Mouse (Mus musculus): ENCODE measurements at regions not wholly inside any gene's neighbourhood (a gene's known extent, or its start where the extent isn't known, plus 50 kb on each side); places are given as distances from the start of the nearest gene placed in this dataset.

GRCm38 (mm10) chr11:31615107-31615811 is 56.4 kb downstream of the Bod1 start:
- ATAC-seq (ENCODE audit: low FRiP score, low read depth), result no peak
- Histone ChIP-seq H3K9me3 (ENCODE audit: control insufficient read depth, low read length) (no peaks in the 10 kb centered on the region), H3K9ac (ENCODE audit: low read depth, low read length, severe bottlenecking) (no peak overlapping the region), H3K27me3 (ENCODE audit: control insufficient read depth, insufficient read depth, low read length) (no peaks in the 10 kb centered on the region), H3K36me3 (ENCODE audit: control insufficient read depth, insufficient read depth, low read length) (no peaks in the 10 kb centered on the region), H3K4me1 (ENCODE audit: control insufficient read depth, insufficient read depth, low read length) (no peaks in the 10 kb centered on the region), H3K27ac (replicated peaks; ENCODE audit: low read depth, low read length) (no peak overlapping the region), H3K4me2 (replicated peaks; ENCODE audit: low read depth, low read length, severe bottlenecking) (no peak overlapping the region), H3K4me3 (replicated peaks; ENCODE audit: low read length) (no peak overlapping the region)
- WGBS, result 53% methylated on average over 10 of the region's 10 CpGs
- DNase-seq (ENCODE audit: low spot score), result peak; percentile 74
- TF ChIP-seq POLR2A (IDR thresholded peaks at IDR 0.05; ENCODE audit: borderline replicate concordance, extremely low read depth, insufficient read depth, insufficient read length), result no peak

DNA sequence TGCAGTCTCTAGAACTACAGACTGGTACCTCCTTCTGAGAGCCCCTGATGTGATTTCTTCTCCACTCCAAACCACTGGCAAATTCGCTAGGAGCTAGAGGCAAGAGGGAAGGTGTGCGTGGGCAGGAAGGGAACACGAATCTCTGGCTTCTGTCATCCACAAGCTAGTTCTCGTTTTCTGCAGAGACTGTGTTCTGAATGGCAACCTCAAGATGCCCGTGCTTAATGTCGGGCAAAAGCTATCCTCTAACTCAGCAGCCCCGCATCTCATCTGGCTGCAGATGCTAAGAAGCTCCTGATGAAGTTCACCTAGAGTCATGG is 57.3 kb downstream of the Bod1 start:
- H3K4me1 ChIP-seq (ENCODE audit: control insufficient read depth, insufficient read depth, low read length), result no peaks in the 10 kb centered on the region
- no peaks in the 10 kb centered on the region for H3K9me3 ChIP-seq (ENCODE audit: control insufficient read depth, low read length)
- no peak overlapping the region for H3K4me3 ChIP-seq (replicated peaks; ENCODE audit: low read length)
- WGBS, result 70% methylated on average over 7 of the region's 7 CpGs
- ATAC-seq (ENCODE audit: low FRiP score, low read depth) (no peak), DNase-seq (ENCODE audit: low spot score) (no peak)
- H3K4me2 ChIP-seq (replicated peaks; ENCODE audit: low read depth, low read length, severe bottlenecking), result no peak overlapping the region
- H3K27me3 ChIP-seq (ENCODE audit: control insufficient read depth, insufficient read depth, low read length), result no peaks in the 10 kb centered on the region
- no peaks in the 10 kb centered on the region for H3K36me3 ChIP-seq (ENCODE audit: control insufficient read depth, insufficient read depth, low read length)
- no peak overlapping the region for H3K27ac ChIP-seq (replicated peaks; ENCODE audit: low read depth, low read length)
- H3K9ac ChIP-seq (ENCODE audit: low read depth, low read length, severe bottlenecking), result no peak overlapping the region
- TF ChIP-seq POLR2A (IDR thresholded peaks at IDR 0.05; ENCODE audit: borderline replicate concordance, extremely low read depth, insufficient read depth, insufficient read length), result no peak

DNA sequence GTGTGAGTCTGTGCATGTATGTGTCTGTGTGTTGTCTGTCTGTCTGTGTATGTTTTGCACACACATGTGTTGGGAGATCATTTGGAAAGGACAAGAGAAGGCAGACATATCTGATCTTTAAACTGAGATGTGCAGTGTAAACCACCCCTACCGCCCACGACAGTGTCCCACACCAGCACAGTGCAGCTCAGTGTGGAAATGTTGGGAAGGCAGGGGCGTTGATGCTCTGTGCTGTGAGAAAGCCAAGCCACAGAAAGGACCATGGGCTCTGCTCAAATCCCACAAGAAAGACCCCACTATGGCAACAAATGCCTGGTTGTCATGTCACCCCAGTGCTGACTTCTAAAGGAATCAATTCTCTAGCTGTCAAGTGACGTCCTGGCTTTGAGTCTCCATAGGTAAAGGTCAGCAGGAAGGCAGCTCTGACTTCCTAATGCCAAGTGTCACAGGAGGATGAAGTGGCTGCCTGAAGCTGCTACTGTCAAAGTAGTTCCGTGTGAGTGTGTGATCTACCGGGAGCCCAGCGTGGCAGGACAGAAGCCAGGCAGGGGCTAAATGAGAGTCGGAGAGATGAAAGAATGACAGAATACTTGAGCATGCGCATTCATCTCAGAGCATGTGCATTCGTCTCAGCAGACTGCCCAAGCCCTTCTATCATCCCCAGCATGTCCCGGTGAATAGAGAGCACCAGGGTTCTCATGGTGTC is 57.8 kb downstream of the Bod1 start:
- Histone ChIP-seq H3K9me3 (ENCODE audit: control insufficient read depth, low read length) (no peaks in the 10 kb centered on the region), H3K27ac (replicated peaks; ENCODE audit: low read depth, low read length) (no peak overlapping the region), H3K4me3 (replicated peaks; ENCODE audit: low read length) (no peak overlapping the region), H3K36me3 (ENCODE audit: control insufficient read depth, insufficient read depth, low read length) (no peaks in the 10 kb centered on the region), H3K9ac (ENCODE audit: low read depth, low read length, severe bottlenecking) (no peak overlapping the region), H3K4me1 (ENCODE audit: control insufficient read depth, insufficient read depth, low read length) (no peaks in the 10 kb centered on the region), H3K4me2 (replicated peaks; ENCODE audit: low read depth, low read length, severe bottlenecking) (no peak overlapping the region), H3K27me3 (ENCODE audit: control insufficient read depth, insufficient read depth, low read length) (no peaks in the 10 kb centered on the region)
- no peak for DNase-seq (ENCODE audit: low spot score)
- TF ChIP-seq POLR2A (IDR thresholded peaks at IDR 0.05; ENCODE audit: borderline replicate concordance, extremely low read depth, insufficient read depth, insufficient read length), result no peak
- no peak for ATAC-seq (ENCODE audit: low FRiP score, low read depth)
- 69% methylated on average over 11 of the region's 11 CpGs for WGBS

- no peaks in the 10 kb centered on the region for H3K9me3 ChIP-seq (ENCODE audit: control insufficient read depth, low read length)
- H3K4me2 ChIP-seq (replicated peaks; ENCODE audit: low read depth, low read length, severe bottlenecking), result no peak overlapping the region
- no peaks in the 10 kb centered on the region for H3K36me3 ChIP-seq (ENCODE audit: control insufficient read depth, insufficient read depth, low read length)
- H3K27ac ChIP-seq (replicated peaks; ENCODE audit: low read depth, low read length), result no peak overlapping the region
- TF ChIP-seq POLR2A (IDR thresholded peaks at IDR 0.05; ENCODE audit: borderline replicate concordance, extremely low read depth, insufficient read depth, insufficient read length), result no peak
- 50% methylated on average over 4 of the region's 4 CpGs for WGBS
- H3K27me3 ChIP-seq (ENCODE audit: control insufficient read depth, insufficient read depth, low read length), result no peaks in the 10 kb centered on the region
- ATAC-seq (ENCODE audit: low FRiP score, low read depth) (no peak), DNase-seq (ENCODE audit: low spot score) (no peak)
- no peak overlapping the region for H3K9ac ChIP-seq (ENCODE audit: low read depth, low read length, severe bottlenecking)
- no peak overlapping the region for H3K4me3 ChIP-seq (replicated peaks; ENCODE audit: low read length)
- H3K4me1 ChIP-seq (ENCODE audit: control insufficient read depth, insufficient read depth, low read length), result no peaks in the 10 kb centered on the region; the same call in 1 of the 2 replicates
Measured at GRCm38 (mm10) chr11:31608458-31608857, 63.2 kb downstream of the Bod1 start.

DNA sequence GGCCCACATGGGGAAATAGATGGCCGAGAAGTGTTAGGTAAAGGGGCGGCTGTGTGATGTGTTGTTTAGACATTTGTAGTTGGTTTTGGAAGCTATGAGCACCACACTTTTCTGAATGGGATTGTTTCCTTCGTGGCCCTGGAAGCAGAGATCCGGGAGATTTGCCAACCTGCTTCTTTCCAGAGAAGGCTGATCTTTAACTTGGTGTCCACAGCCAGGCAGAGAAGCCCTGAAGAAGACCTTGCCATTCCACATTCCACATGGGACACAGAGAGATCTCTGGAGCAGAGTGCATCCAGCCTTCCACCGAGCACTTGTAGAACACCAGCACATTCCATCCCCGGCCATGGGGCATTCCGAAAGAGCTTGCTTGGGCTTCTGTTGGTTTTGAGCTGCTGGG is 70.2 kb downstream of the Bod1 start:
- H3K27ac ChIP-seq (replicated peaks; ENCODE audit: low read depth, low read length), result no peak overlapping the region
- no peaks in the 10 kb centered on the region for H3K4me1 ChIP-seq (ENCODE audit: control insufficient read depth, insufficient read depth, low read length)
- H3K9me3 ChIP-seq (ENCODE audit: control insufficient read depth, low read length), result no peaks in the 10 kb centered on the region
- H3K27me3 ChIP-seq (ENCODE audit: control insufficient read depth, insufficient read depth, low read length), result no peaks in the 10 kb centered on the region
- ATAC-seq (ENCODE audit: low FRiP score, low read depth), result no peak
- 82% methylated on average over 7 of the region's 7 CpGs for WGBS
- DNase-seq (ENCODE audit: low spot score), result no peak
- H3K36me3 ChIP-seq (ENCODE audit: control insufficient read depth, insufficient read depth, low read length), result no peaks in the 10 kb centered on the region
- no peak overlapping the region for H3K9ac ChIP-seq (ENCODE audit: low read depth, low read length, severe bottlenecking)
- TF ChIP-seq POLR2A (IDR thresholded peaks at IDR 0.05; ENCODE audit: borderline replicate concordance, extremely low read depth, insufficient read depth, insufficient read length), result no peak
- no peak overlapping the region for H3K4me2 ChIP-seq (replicated peaks; ENCODE audit: low read depth, low read length, severe bottlenecking)
- no peak overlapping the region for H3K4me3 ChIP-seq (replicated peaks; ENCODE audit: low read length)

Measured in limb, embryonic 14.5 days (tissue).